Mouse (Mus musculus) bone marrow, adult 2 months (tissue): Measurements from ENCODE around the gene Grin2b.

Experiments used
- CTCF ChIP-seq: fragments of 200-500 bp; IDR thresholded peaks from 2 replicates; pipeline ENCODE4 v1.5.1; 2011; ENCODE audit warnings: low read length, control low read depth; ENCODE audit not compliant: control insufficient read depth, insufficient read depth
- POLR2A ChIP-seq: fragments of 200-500 bp; IDR thresholded peaks from 2 replicates; pipeline ENCODE4 v1.6.1; 2011; ENCODE audit warnings: low read depth, mild to moderate bottlenecking, control low read depth, low read length, borderline replicate concordance; ENCODE audit not compliant: control insufficient read depth

DNA sequence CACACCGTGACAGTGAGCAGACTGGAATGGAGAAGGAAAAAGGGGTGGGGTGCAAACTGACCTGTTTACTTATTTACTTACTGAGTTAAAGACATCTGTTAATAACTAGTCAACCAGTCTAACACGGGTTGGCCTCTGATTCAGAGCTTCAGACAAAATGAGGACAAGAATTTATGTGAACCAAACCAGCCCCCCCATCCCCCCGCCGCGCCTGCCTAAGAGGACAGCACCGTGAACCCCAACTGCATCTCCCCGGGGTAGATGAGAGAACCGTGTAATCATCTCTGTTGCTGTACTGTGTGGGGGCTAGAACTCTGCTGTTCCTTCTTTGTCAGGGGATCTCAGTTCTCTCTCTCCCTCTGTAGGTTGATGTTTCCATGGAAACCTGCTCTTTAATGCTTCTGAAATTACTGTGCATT is 319.1 kb downstream of the Grin2b start:
- no peak for TF ChIP-seq POLR2A
- TF ChIP-seq CTCF: no peak
